Mouse (Mus musculus) small intestine, adult 2 months (tissue): ENCODE measurements around the gene Phykpl. TPM values are rescaled to one million over a fixed set of nuclear protein-coding genes. Genes with fewer than 3 reads are reported as not detected.
"Not testable (repeated sequence)": the region's sequence is repeated elsewhere in the genome, so short reads cannot be mapped to it uniquely, and the experiment has no call there.

Experiments used
- H3K27ac ChIP-seq: fragments of 200-500 bp; 2 replicates; pipeline ENCODE4 v1.5.1; 2012; ENCODE audit warnings: low read depth, low read length, control low read depth, inconsistent platforms; ENCODE audit not compliant: insufficient read depth
- H3K27me3 ChIP-seq: fragments of 200-500 bp; 2 replicates; pipeline ENCODE4 v1.6.1; 2012; ENCODE audit warnings: mild to moderate bottlenecking, moderate library complexity, low read length, inconsistent platforms; ENCODE audit not compliant: control insufficient read depth, insufficient read depth
- H3K36me3 ChIP-seq: fragments of 200-500 bp; 2 replicates; pipeline ENCODE4 v1.6.1; 2012; ENCODE audit warnings: mild to moderate bottlenecking, low read length, control low read depth, inconsistent platforms; ENCODE audit not compliant: control insufficient read depth, insufficient read depth
- H3K4me1 ChIP-seq: fragments of 200-500 bp; 2 replicates; pipeline ENCODE4 v1.6.1; 2012; ENCODE audit warnings: low read length, inconsistent platforms, mixed read lengths; ENCODE audit not compliant: control insufficient read depth, insufficient read depth, insufficient read length
- H3K4me3 ChIP-seq: fragments of 200-500 bp; 2 replicates; pipeline ENCODE4 v1.5.1; 2012; ENCODE audit warnings: low read depth, mild to moderate bottlenecking, control low read depth, inconsistent platforms, low read length, moderate library complexity
- CTCF ChIP-seq: fragments of 200-500 bp; IDR thresholded peaks from 2 replicates; pipeline ENCODE4 v1.5.1; 2012; ENCODE audit warnings: low read depth, mild to moderate bottlenecking, control low read depth, inconsistent platforms, low read length, moderate library complexity, mixed read lengths; ENCODE audit not compliant: insufficient replicate concordance, insufficient read length; ENCODE audit errors: extremely low read depth
- POLR2A ChIP-seq: fragments of 200-500 bp; IDR thresholded peaks from 2 replicates; pipeline ENCODE4 v1.6.1; 2012; ENCODE audit warnings: low read depth, mild to moderate bottlenecking, control low read depth, inconsistent platforms, low read length, moderate library complexity
- WGBS: fragments of 180-500 bp; shearing (Covaris S2); methylation state at CpG from one replicate; pipeline ENCODE4 v1.1.7; 2018; 5-methylcytosine and 5-hydroxymethylcytosine counted together
- polyA plus RNA-seq: library from polyadenylated mRNA; depleted of rRNA; stranded (reverse); fragments of >200 nt; gene quantifications from 2 replicates; pipeline ENCODE4 v1.2.3, GENCODE M21; 2012

The Phykpl gene
- polyA plus RNA-seq, 1 experiment: 18.7 TPM

GRCm38 (mm10) chr11:51606447-51607095 is 22.0 kb downstream of the Phykpl start, which contains the start of gene Hnrnpab:
Hnrnpab (minus strand) TSS chr11:51606847.
- WGBS: under 1% methylated on average over 91 of the region's 91 CpGs
- peak within 1 kb of the TSS; percentile 79 for H3K27ac ChIP-seq
- no peaks in the 10 kb centered on the region for H3K27me3 ChIP-seq
- peak within 1 kb of the TSS; percentile 88 for H3K4me3 ChIP-seq
- TF ChIP-seq CTCF: no peak
- peak; percentile 99 for TF ChIP-seq POLR2A
- peaks cover 3% of the 10 kb centered on the region for H3K4me1 ChIP-seq
- H3K36me3 ChIP-seq: peaks cover 33% of the 10 kb centered on the region

GRCm38 (mm10) chr11:51607096-51607738 is 22.7 kb downstream of the Phykpl start:
- H3K4me1 ChIP-seq: peaks cover 3% of the 10 kb centered on the region
- TF ChIP-seq CTCF (no peak), POLR2A (no peak)
- peak overlapping the region; percentile 88 for H3K4me3 ChIP-seq
- peaks cover 27% of the 10 kb centered on the region for H3K36me3 ChIP-seq
- no peaks in the 10 kb centered on the region for H3K27me3 ChIP-seq
- H3K27ac ChIP-seq: peak overlapping the region; percentile 73
- WGBS: 2% methylated on average over 15 of the region's 15 CpGs

GRCm38 (mm10) chr11:51609266-51609909 is 24.8 kb downstream of the Phykpl start:
- TF ChIP-seq POLR2A (no peak), CTCF (no peak)
- H3K27ac ChIP-seq: peak overlapping the region; percentile 94
- H3K27me3 ChIP-seq: no peaks in the 10 kb centered on the region
- no peak overlapping the region; the same call in 1 of the 2 replicates for H3K4me3 ChIP-seq
- WGBS: 21% methylated on average over 3 of the region's 3 CpGs
- H3K4me1 ChIP-seq: peaks cover 4% of the 10 kb centered on the region
- H3K36me3 ChIP-seq: peaks cover 8% of the 10 kb centered on the region

GRCm38 (mm10) chr11:51609940-51610339 is 25.4 kb downstream of the Phykpl start:
- H3K27me3 ChIP-seq, H3K36me3 ChIP-seq, H3K4me3 ChIP-seq, H3K4me1 ChIP-seq: not testable (repeated sequence)
- 54% methylated on average over 5 of the region's 5 CpGs for WGBS
- H3K27ac ChIP-seq: 0 out of 2 replicates have a peak overlapping the region, but pooled peaks have one; percentile 94

- Histone ChIP-seq H3K36me3 (no peaks in the 10 kb centered on the region), H3K4me1 (peaks cover 14% of the 10 kb centered on the region), H3K27me3 (no peaks in the 10 kb centered on the region), H3K4me3 (no peak overlapping the region), H3K27ac (peak overlapping the region; percentile 98; the same call in 1 of the 2 replicates)
- TF ChIP-seq POLR2A (no peak), CTCF (no peak)
- WGBS: 82% methylated on average over 8 of the region's 8 CpGs
Measured at GRCm38 (mm10) chr11:51614256-51614655, 29.7 kb downstream of the Phykpl start.

- Histone ChIP-seq H3K27me3 (no peaks in the 10 kb centered on the region), H3K27ac (peak overlapping the region; percentile 98), H3K4me3 (peak overlapping the region; percentile 65; the same call in 1 of the 2 replicates), H3K4me1 (peaks cover 11% of the 10 kb centered on the region), H3K36me3 (no peaks in the 10 kb centered on the region)
- TF ChIP-seq CTCF (no peak), POLR2A (no peak)
- WGBS: 5% methylated on average over 7 of the region's 7 CpGs
Measured at GRCm38 (mm10) chr11:51615129-51615528, 30.6 kb downstream of the Phykpl start.

GRCm38 (mm10) chr11:51615601-51616000 is 31.0 kb downstream of the Phykpl start:
- Histone ChIP-seq H3K27me3 (no peaks in the 10 kb centered on the region), H3K36me3 (no peaks in the 10 kb centered on the region), H3K27ac (peak overlapping the region; percentile 98), H3K4me3 (peak overlapping the region; percentile 65), H3K4me1 (peaks cover 12% of the 10 kb centered on the region)
- 1% methylated on average over 14 of the region's 14 CpGs for WGBS
- TF ChIP-seq CTCF (no peak), POLR2A (peak; percentile 79)

GRCm38 (mm10) chr11:51616113-51616512 is 31.6 kb downstream of the Phykpl start:
- peaks cover 14% of the 10 kb centered on the region for H3K4me1 ChIP-seq
- not testable (repeated sequence) for H3K27me3 ChIP-seq, H3K4me3 ChIP-seq, H3K36me3 ChIP-seq
- 77% methylated on average over 7 of the region's 7 CpGs for WGBS
- peak overlapping the region; percentile 23 for H3K27ac ChIP-seq
